Mouse (Mus musculus): ENCODE measurements around the gene Ism2. TPM values are rescaled to one million over a fixed set of nuclear protein-coding genes. Genes with fewer than 3 reads are reported as not detected.

Gene Ism2
- total and polyA plus RNA-seq, 3 experiments, result not detected

GRCm38 (mm10) chr12:87230379-87230895, 69.1 kb downstream of the Ism2 start (continued):
- TF ChIP-seq MAFK (IDR thresholded peaks at IDR 0.05; ENCODE audit: borderline replicate concordance, low read depth, low read length) (0 out of 2 replicates have a peak, but pooled peaks have one; percentile 30), POLR2A (IDR thresholded peaks at IDR 0.05; ENCODE audit: control insufficient read depth in 1 of 2, insufficient read depth in 1 of 2, low read depth in 1 of 2, low read length in 2 of 2, poor library complexity in 1 of 2) (no peak), TCF12 (IDR thresholded peaks at IDR 0.05; ENCODE audit: low read depth, low read length) (peak; percentile 92), MXI1 (IDR thresholded peaks at IDR 0.05; ENCODE audit: low read depth, low read length) (0 out of 2 replicates have a peak, but pooled peaks have one; percentile 18), NRF1 (IDR thresholded peaks at IDR 0.05; ENCODE audit: insufficient read depth, low read depth, low read length, poor library complexity, severe bottlenecking) (no peak), MEF2A (IDR thresholded peaks at IDR 0.05; ENCODE audit: extremely low read depth, insufficient replicate concordance, low read depth, low read length, poor library complexity, severe bottlenecking) (no peak), ZC3H11A (IDR thresholded peaks at IDR 0.05; ENCODE audit: low read depth, low read length) (no peak), ELF1 (IDR thresholded peaks at IDR 0.05; ENCODE audit: low read depth, low read length) (no peak), GABPA (IDR thresholded peaks at IDR 0.05; ENCODE audit: low read depth, low read length) (no peak)

- Histone ChIP-seq H3K4me1 (ENCODE audit: control insufficient read depth in 1 of 2, insufficient read depth in 2 of 2, low read length in 2 of 2) (peaks cover 2 to 12% of the 10 kb centered on the region in 2 experiments; a peak in 3 of 4 replicates), H3K4me3 (ENCODE audit: control insufficient read depth in 1 of 2, insufficient read depth in 1 of 2, low read depth in 2 of 2, low read length in 2 of 2) (no peak overlapping the region), H3K27ac (ENCODE audit: control insufficient read depth, low read depth, low read length) (no peak overlapping the region), H3K79me2 (ENCODE audit: control insufficient read depth, insufficient read depth, low read length, poor library complexity) (no peaks in the 10 kb centered on the region), H3K27me3 (ENCODE audit: control insufficient read depth in 1 of 2, insufficient read depth in 2 of 2, low read length in 2 of 2) (no peaks in the 10 kb centered on the region), H3K9me3 (replicated peaks; ENCODE audit: insufficient read depth, low read length) (no peaks in the 10 kb centered on the region), H3K9ac (ENCODE audit: control insufficient read depth, low read depth, low read length, poor library complexity, severe bottlenecking) (no peak overlapping the region), H3K36me3 (ENCODE audit: control insufficient read depth in 1 of 2, insufficient read depth in 2 of 2, low read length in 2 of 2) (peaks cover 0 to 7% of the 10 kb centered on the region in 2 experiments; a peak in 2 of 4 replicates)
- DNase-seq (ENCODE audit: low read depth, low spot score), result no peak
- TF ChIP-seq MEF2A (IDR thresholded peaks at IDR 0.05; ENCODE audit: extremely low read depth, insufficient replicate concordance, low read depth, low read length, poor library complexity, severe bottlenecking) (no peak), SMC3 (IDR thresholded peaks at IDR 0.05; ENCODE audit: low read depth, low read length) (no peak), KAT2A (conservative IDR thresholded peaks at IDR 0.05; ENCODE audit: low read depth, low read length) (no peak), TBP (IDR thresholded peaks at IDR 0.05; ENCODE audit: low read depth, low read length) (no peak), NELFE (IDR thresholded peaks at IDR 0.05; ENCODE audit: low read depth, low read length) (no peak), EP300 (IDR thresholded peaks at IDR 0.05; ENCODE audit: low read depth in 1 of 2, low read length in 2 of 2) (no peak), RAD21 (IDR thresholded peaks at IDR 0.05; ENCODE audit: low read depth, low read length) (no peak), RCOR1 (IDR thresholded peaks at IDR 0.05; ENCODE audit: low read depth, low read length) (no peak), E2F4 (IDR thresholded peaks at IDR 0.05; ENCODE audit: borderline replicate concordance, low read depth, low read length) (no peak), ZKSCAN1 (IDR thresholded peaks at IDR 0.05; ENCODE audit: low read depth, low read length) (no peak), ZNF384 (IDR thresholded peaks at IDR 0.05; ENCODE audit: low read depth, low read length) (no peak), POLR2AphosphoS2 (IDR thresholded peaks at IDR 0.05; ENCODE audit: low read length) (no peak), HCFC1 (IDR thresholded peaks at IDR 0.05; ENCODE audit: low read depth, low read length) (no peak)
These were observed 69.9 kb downstream of the Ism2 start for GRCm38 (mm10) chr12:87229633-87230032.

Other genes starting within 250 kb of the Ism2 start
- gene Ngb, start 197.2 kb downstream of the Ism2 start, total RNA-seq (2012; rRNA removed), result not detected in 2 replicates
- gene Ngb, start 197.2 kb downstream of the Ism2 start, polyA plus RNA-seq (2012; ENCODE audit: insufficient read depth in 1 of 2, insufficient read length in 2 of 2, low read depth in 1 of 2, low replicate concordance in 2 of 2, missing spikeins in 1 of 2), result not detected
- gene Gstz1, start 152.5 kb downstream of the Ism2 start, total RNA-seq (2012; rRNA removed), result 16.3 and 18.0 TPM in 2 replicates
- gene Gstz1, start 152.5 kb downstream of the Ism2 start, polyA plus RNA-seq (2012; ENCODE audit: insufficient read depth in 1 of 2, insufficient read length in 2 of 2, low read depth in 1 of 2, low replicate concordance in 2 of 2, missing spikeins in 1 of 2), result 10 to 100 TPM in 1 of 2 experiments, not detected in 1; 33.3 TPM
- 10.2 and 11.1 TPM in 2 replicates for gene Pomt2, start 151.7 kb downstream of the Ism2 start, total RNA-seq (2012; rRNA removed)
- 10 to 100 TPM in 1 of 2 experiments, not detected in 1; 12.9 TPM for gene Pomt2, start 151.7 kb downstream of the Ism2 start, polyA plus RNA-seq (2012; ENCODE audit: insufficient read depth in 1 of 2, insufficient read length in 2 of 2, low read depth in 1 of 2, low replicate concordance in 2 of 2, missing spikeins in 1 of 2)
- 0.20 and 0.62 TPM in 2 replicates for gene Samd15, start 100.0 kb downstream of the Ism2 start, total RNA-seq (2012; rRNA removed)
- gene Samd15, start 100.0 kb downstream of the Ism2 start, polyA plus RNA-seq (2012; ENCODE audit: insufficient read depth in 1 of 2, insufficient read length in 2 of 2, low read depth in 1 of 2, low replicate concordance in 2 of 2, missing spikeins in 1 of 2), result 10 to 100 TPM in 1 of 2 experiments, not detected in 1; 24.0 TPM
- 4.7 and 5.0 TPM in 2 replicates for gene Tmed8, start 99.3 kb downstream of the Ism2 start, total RNA-seq (2012; rRNA removed)
- gene Tmed8, start 99.3 kb downstream of the Ism2 start, polyA plus RNA-seq (2012; ENCODE audit: insufficient read depth in 1 of 2, insufficient read length in 2 of 2, low read depth in 1 of 2, low replicate concordance in 2 of 2, missing spikeins in 1 of 2), result 1 to 10 TPM in 1 of 2 experiments, not detected in 1; 6.9 TPM
- 0.19 and 0.23 TPM in 2 replicates for gene Noxred1, start 61.0 kb downstream of the Ism2 start, total RNA-seq (2012; rRNA removed)
- under 1 TPM in 1 of 2 experiments, not detected in 1; 0.17 TPM for gene Noxred1, start 61.0 kb downstream of the Ism2 start, polyA plus RNA-seq (2012; ENCODE audit: insufficient read depth in 1 of 2, insufficient read length in 2 of 2, low read depth in 1 of 2, low replicate concordance in 2 of 2, missing spikeins in 1 of 2)
- 18.2 and 19.7 TPM in 2 replicates for gene Vipas39, start 33.4 kb downstream of the Ism2 start, total RNA-seq (2012; rRNA removed)
- 10 to 100 TPM in 1 of 2 experiments, not detected in 1; 23.0 TPM for gene Vipas39, start 33.4 kb downstream of the Ism2 start, polyA plus RNA-seq (2012; ENCODE audit: insufficient read depth in 1 of 2, insufficient read length in 2 of 2, low read depth in 1 of 2, low replicate concordance in 2 of 2, missing spikeins in 1 of 2)
- 414 and 424 TPM in 2 replicates for gene Ahsa1, start 33.2 kb downstream of the Ism2 start, total RNA-seq (2012; rRNA removed)
- 100 to 1,000 TPM in 1 of 2 experiments, not detected in 1; 403 TPM for gene Ahsa1, start 33.2 kb downstream of the Ism2 start, polyA plus RNA-seq (2012; ENCODE audit: insufficient read depth in 1 of 2, insufficient read length in 2 of 2, low read depth in 1 of 2, low replicate concordance in 2 of 2, missing spikeins in 1 of 2)
- 61.6 and 64.6 TPM in 2 replicates for gene Sptlc2, start 88.7 kb upstream of the Ism2 start, total RNA-seq (2012; rRNA removed)
- gene Sptlc2, start 88.7 kb upstream of the Ism2 start, polyA plus RNA-seq (2012; ENCODE audit: insufficient read depth in 1 of 2, insufficient read length in 2 of 2, low read depth in 1 of 2, low replicate concordance in 2 of 2, missing spikeins in 1 of 2), result 10 to 100 TPM in 1 of 2 experiments, not detected in 1; 75.9 TPM
- 166 and 174 TPM in 2 replicates for gene Slirp, start 144.2 kb upstream of the Ism2 start, total RNA-seq (2012; rRNA removed)
- 100 to 1,000 TPM in 1 of 2 experiments, not detected in 1; 182 TPM for gene Slirp, start 144.2 kb upstream of the Ism2 start, polyA plus RNA-seq (2012; ENCODE audit: insufficient read depth in 1 of 2, insufficient read length in 2 of 2, low read depth in 1 of 2, low replicate concordance in 2 of 2, missing spikeins in 1 of 2)
- gene Alkbh1, start 144.3 kb upstream of the Ism2 start, total RNA-seq (2012; rRNA removed), result 31.4 and 41.4 TPM in 2 replicates
- gene Alkbh1, start 144.3 kb upstream of the Ism2 start, polyA plus RNA-seq (2012; ENCODE audit: insufficient read depth in 1 of 2, insufficient read length in 2 of 2, low read depth in 1 of 2, low replicate concordance in 2 of 2, missing spikeins in 1 of 2), result 10 to 100 TPM in 1 of 2 experiments, not detected in 1; 48.9 TPM
- gene Snw1, start 172.6 kb upstream of the Ism2 start, total RNA-seq (2012; rRNA removed), result 88.1 and 108 TPM in 2 replicates
- gene Snw1, start 172.6 kb upstream of the Ism2 start, polyA plus RNA-seq (2012; ENCODE audit: insufficient read depth in 1 of 2, insufficient read length in 2 of 2, low read depth in 1 of 2, low replicate concordance in 2 of 2, missing spikeins in 1 of 2), result 10 to 100 TPM; 40.8 to 92.1 TPM
- not detected in 2 replicates for gene Gm5788, start 195.0 kb upstream of the Ism2 start, total RNA-seq (2012; rRNA removed)
- not detected for gene Gm5788, start 195.0 kb upstream of the Ism2 start, polyA plus RNA-seq (2012; ENCODE audit: insufficient read depth in 1 of 2, insufficient read length in 2 of 2, low read depth in 1 of 2, low replicate concordance in 2 of 2, missing spikeins in 1 of 2)
- gene Gm8300, start 214.6 kb upstream of the Ism2 start, total RNA-seq (2012; rRNA removed), result not detected in 2 replicates
- gene Gm8300, start 214.6 kb upstream of the Ism2 start, polyA plus RNA-seq (2012; ENCODE audit: insufficient read depth in 1 of 2, insufficient read length in 2 of 2, low read depth in 1 of 2, low replicate concordance in 2 of 2, missing spikeins in 1 of 2), result under 1 TPM in 1 of 2 experiments, not detected in 1; 0.07 TPM

Measured in MEL (cell line).